Mouse (Mus musculus) gastrocnemius, postnatal 10 days (tissue): ENCODE data around the gene Ascc2. TPM values are rescaled to one million over a fixed set of nuclear protein-coding genes. Genes with fewer than 3 reads are reported as not detected.
"Not testable (repeated sequence)": the region's sequence is repeated elsewhere in the genome, so short reads cannot be mapped to it uniquely, and the experiment has no call there.

ENCODE experiments used
- DNase-seq: peaks from one replicate; pipeline ENCODE4 v3.0.0; 2021; ENCODE audit warnings: mixed read lengths
- total RNA-seq, 2 experiments: library from RNA; stranded (reverse); gene quantifications; 2 replicates each; pipeline ENCODE4 v1.2.3; 2021

Ascc2 gene
- total RNA-seq, 2 experiments from 2014 or later, result 13.7 to 16.5 TPM

- no peak for DNase-seq
Observed at GRCm38 (mm10) chr11:4629861-4630280, 7.7 kb upstream of the Ascc2 start.

- no peak for DNase-seq
Observed at GRCm38 (mm10) chr11:4633420-4633819, 4.1 kb upstream of the Ascc2 start.

GRCm38 (mm10) chr11:4634395-4634794 is 3.2 kb upstream of the Ascc2 start:
- DNase-seq, result no peak

GRCm38 (mm10) chr11:4636782-4637342 is 685 bp upstream of the Ascc2 start:
- no peak for DNase-seq

- no peak for DNase-seq
Observed at GRCm38 (mm10) chr11:4638261-4638660, 714 bp downstream of the Ascc2 start.

GRCm38 (mm10) chr11:4641185-4641584 is 3.6 kb downstream of the Ascc2 start:
- no peak for DNase-seq

GRCm38 (mm10) chr11:4643722-4644121 is 6.2 kb downstream of the Ascc2 start:
- DNase-seq, result no peak

- not testable (repeated sequence) for DNase-seq
Observed at GRCm38 (mm10) chr11:4645180-4645579, 7.6 kb downstream of the Ascc2 start.

- no peak for DNase-seq
Observed at GRCm38 (mm10) chr11:4646409-4646808, 8.9 kb downstream of the Ascc2 start.

GRCm38 (mm10) chr11:4659818-4660217 is 22.3 kb downstream of the Ascc2 start:
- DNase-seq, result no peak

GRCm38 (mm10) chr11:4660309-4661025 is 22.9 kb downstream of the Ascc2 start:
- no peak for DNase-seq

GRCm38 (mm10) chr11:4661324-4661723 is 23.8 kb downstream of the Ascc2 start:
- DNase-seq, result no peak

- DNase-seq, result no peak
Observed at GRCm38 (mm10) chr11:4661871-4662495, 24.4 kb downstream of the Ascc2 start.

- no peak for DNase-seq
Observed at GRCm38 (mm10) chr11:4662496-4662878, 24.9 kb downstream of the Ascc2 start.

GRCm38 (mm10) chr11:4671736-4672135 is 34.2 kb downstream of the Ascc2 start:
- DNase-seq, result no peak

GRCm38 (mm10) chr11:4674593-4674992 is 37.0 kb downstream of the Ascc2 start:
- no peak for DNase-seq

GRCm38 (mm10) chr11:4675126-4675562 is 37.6 kb downstream of the Ascc2 start:
- DNase-seq, result no peak

GRCm38 (mm10) chr11:4675693-4676092 is 38.1 kb downstream of the Ascc2 start:
- no peak for DNase-seq

- DNase-seq, result no peak
Observed at GRCm38 (mm10) chr11:4677250-4677872, 39.8 kb downstream of the Ascc2 start.

- no peak for DNase-seq
Observed at GRCm38 (mm10) chr11:4678700-4679440, 41.3 kb downstream of the Ascc2 start.

- no peak for DNase-seq
Observed at GRCm38 (mm10) chr11:4679441-4679832, 41.9 kb downstream of the Ascc2 start.

- no peak for DNase-seq
Observed at GRCm38 (mm10) chr11:4680126-4680525, 42.6 kb downstream of the Ascc2 start.
